Mouse (Mus musculus) megakaryocyte-erythroid progenitor cell, adult 5-6 weeks (primary cell): ENCODE measurements around the gene A2ml1. TPM values are rescaled to one million over a fixed set of nuclear protein-coding genes. Genes with fewer than 3 reads are reported as not detected.

Experiments
- ATAC-seq: replicated peaks from 2 replicates; pipeline ENCODE4 v1.8.0; 2016; ENCODE audit warnings: mild to moderate bottlenecking, inconsistent platforms; ENCODE audit not compliant: severe bottlenecking, poor library complexity, low FRiP score, low TSS enrichment
- total RNA-seq, 2 experiments: library from RNA; stranded (forward) in 1 of 2; stranded (reverse) in 1 of 2; fragments of 200-1000, 215-1000 nt in 1 of 2; fragments of >200 nt in 1 of 2; fragmentation: Nextera tagmentation in 1 of 2; gene quantifications; 2 replicates each; pipeline ENCODE4 v1.2.3; 2014 to 2017

The A2ml1 gene
- total RNA-seq, 2 experiments from 2014 or later: not detected

GRCm38 (mm10) chr6:128566589-128566988, 14.8 kb downstream of the A2ml1 start:
- no peak for ATAC-seq

GRCm38 (mm10) chr6:128554049-128554448, 27.4 kb downstream of the A2ml1 start:
- no peak for ATAC-seq

GRCm38 (mm10) chr6:128549463-128550452, 31.6 kb downstream of the A2ml1 start:
- ATAC-seq: no peak

GRCm38 (mm10) chr6:128548532-128548931, 32.9 kb downstream of the A2ml1 start:
- no peak for ATAC-seq

GRCm38 (mm10) chr6:128545402-128545801, 36.0 kb downstream of the A2ml1 start:
- no peak for ATAC-seq

GRCm38 (mm10) chr6:128543226-128543625, 38.2 kb downstream of the A2ml1 start:
- no peak for ATAC-seq

- no peak for ATAC-seq
Observed at GRCm38 (mm10) chr6:128535250-128535649, 46.2 kb downstream of the A2ml1 start.

GRCm38 (mm10) chr6:128533296-128533695, 48.1 kb downstream of the A2ml1 start:
- ATAC-seq: no peak

- no peak for ATAC-seq
Observed at GRCm38 (mm10) chr6:128532701-128533100, 48.7 kb downstream of the A2ml1 start.

- no peak for ATAC-seq
Observed at GRCm38 (mm10) chr6:128528491-128528890, 52.9 kb downstream of the A2ml1 start.

- ATAC-seq: no peak
Observed at GRCm38 (mm10) chr6:128527110-128527509, 54.3 kb downstream of the A2ml1 start.

GRCm38 (mm10) chr6:128526601-128527000, 54.8 kb downstream of the A2ml1 start, which contains the start of gene Pzp:
Pzp (minus strand) TSS chr6:128526720.
- ATAC-seq: no peak

GRCm38 (mm10) chr6:128525801-128526200, 55.6 kb downstream of the A2ml1 start:
- ATAC-seq: no peak

GRCm38 (mm10) chr6:128523360-128523759, 58.0 kb downstream of the A2ml1 start:
- ATAC-seq: no peak

- no peak for ATAC-seq
Observed at GRCm38 (mm10) chr6:128519159-128519558, 62.2 kb downstream of the A2ml1 start.

GRCm38 (mm10) chr6:128505676-128506236, 75.7 kb downstream of the A2ml1 start:
- no peak for ATAC-seq

GRCm38 (mm10) chr6:128504743-128505142, 76.7 kb downstream of the A2ml1 start:
- no peak for ATAC-seq

GRCm38 (mm10) chr6:128495346-128495745, 86.1 kb downstream of the A2ml1 start:
- ATAC-seq: no peak

GRCm38 (mm10) chr6:128494646-128495331, 86.6 kb downstream of the A2ml1 start:
- no peak for ATAC-seq

GRCm38 (mm10) chr6:128491916-128492315, 89.5 kb downstream of the A2ml1 start:
- no peak for ATAC-seq
